Mouse (Mus musculus) brain, adult 2 months (tissue): ENCODE data around the gene Sash1.

ENCODE experiments used
- DNase-seq: peaks from one replicate; pipeline ENCODE4 v3.0.0; 2011; ENCODE audit warnings: low read depth, low spot score

Sash1 gene

DNA sequence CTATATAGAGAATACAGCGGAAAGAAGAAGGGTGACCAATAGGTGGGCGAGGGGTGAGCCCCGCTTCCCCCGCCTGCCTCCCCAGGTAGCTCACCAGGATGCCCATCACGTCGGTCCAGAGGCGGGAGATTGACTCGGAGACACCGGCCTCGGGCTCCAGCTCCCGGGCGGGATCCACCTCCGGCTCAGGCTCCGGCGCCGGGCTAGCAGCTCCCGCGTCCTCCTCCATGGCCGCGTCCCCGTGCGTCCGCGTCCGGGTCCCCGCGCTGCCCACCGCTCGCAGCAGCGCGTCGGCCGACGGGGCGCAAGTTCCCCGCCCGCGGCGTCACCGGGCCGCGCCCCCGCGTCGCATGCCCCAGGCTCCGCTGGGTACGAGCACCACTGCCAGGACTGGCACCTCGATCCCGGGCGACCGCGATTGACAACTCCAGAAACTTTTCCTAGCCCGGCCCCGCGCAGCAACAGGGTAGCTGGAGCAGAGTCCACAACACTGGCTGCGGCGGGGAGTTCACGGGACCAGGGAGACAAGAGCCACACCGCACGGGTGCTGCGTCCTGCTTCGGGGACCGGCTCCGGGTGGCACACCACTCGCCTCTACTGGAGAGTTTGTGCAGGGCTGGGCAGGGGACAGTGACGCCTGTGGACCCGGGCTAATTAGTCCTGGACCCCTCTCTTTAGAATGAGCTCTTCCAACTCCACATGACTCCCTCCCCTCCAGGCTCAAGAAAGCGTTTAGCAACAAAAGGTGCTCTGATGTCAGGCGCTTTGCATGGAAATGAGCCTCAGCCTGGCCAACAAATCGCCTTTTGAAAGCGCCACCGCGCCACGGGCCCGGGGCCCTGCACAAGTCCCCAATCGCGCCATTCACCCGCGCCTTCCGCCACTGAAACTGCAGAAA, at the start of gene Sash1:
TSS of gene Sash1 (minus strand) at position 441 of the 898 bp plus-strand sequence.
- peak; percentile 88 for DNase-seq

DNA sequence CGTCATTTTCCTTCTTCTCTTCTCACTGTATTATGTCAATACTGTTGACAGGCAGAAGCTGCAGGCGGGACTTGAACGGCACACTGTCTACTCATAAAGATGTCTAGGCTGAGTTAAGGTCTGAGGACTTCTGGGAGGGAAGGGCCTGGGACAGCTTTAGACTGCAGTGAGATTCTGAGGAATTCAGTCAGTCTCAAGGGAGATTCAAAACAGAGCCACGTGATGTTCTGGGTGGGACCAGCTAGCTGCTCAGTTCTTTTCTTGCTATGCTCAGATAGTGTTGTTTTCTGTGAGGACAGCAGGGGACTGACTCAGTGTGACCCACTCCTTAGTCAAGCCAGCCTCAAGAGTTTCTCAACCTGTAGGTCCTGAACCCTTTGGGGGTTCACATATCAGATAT, 49.7 kb upstream of the Sash1 start:
- no peak for DNase-seq

DNA sequence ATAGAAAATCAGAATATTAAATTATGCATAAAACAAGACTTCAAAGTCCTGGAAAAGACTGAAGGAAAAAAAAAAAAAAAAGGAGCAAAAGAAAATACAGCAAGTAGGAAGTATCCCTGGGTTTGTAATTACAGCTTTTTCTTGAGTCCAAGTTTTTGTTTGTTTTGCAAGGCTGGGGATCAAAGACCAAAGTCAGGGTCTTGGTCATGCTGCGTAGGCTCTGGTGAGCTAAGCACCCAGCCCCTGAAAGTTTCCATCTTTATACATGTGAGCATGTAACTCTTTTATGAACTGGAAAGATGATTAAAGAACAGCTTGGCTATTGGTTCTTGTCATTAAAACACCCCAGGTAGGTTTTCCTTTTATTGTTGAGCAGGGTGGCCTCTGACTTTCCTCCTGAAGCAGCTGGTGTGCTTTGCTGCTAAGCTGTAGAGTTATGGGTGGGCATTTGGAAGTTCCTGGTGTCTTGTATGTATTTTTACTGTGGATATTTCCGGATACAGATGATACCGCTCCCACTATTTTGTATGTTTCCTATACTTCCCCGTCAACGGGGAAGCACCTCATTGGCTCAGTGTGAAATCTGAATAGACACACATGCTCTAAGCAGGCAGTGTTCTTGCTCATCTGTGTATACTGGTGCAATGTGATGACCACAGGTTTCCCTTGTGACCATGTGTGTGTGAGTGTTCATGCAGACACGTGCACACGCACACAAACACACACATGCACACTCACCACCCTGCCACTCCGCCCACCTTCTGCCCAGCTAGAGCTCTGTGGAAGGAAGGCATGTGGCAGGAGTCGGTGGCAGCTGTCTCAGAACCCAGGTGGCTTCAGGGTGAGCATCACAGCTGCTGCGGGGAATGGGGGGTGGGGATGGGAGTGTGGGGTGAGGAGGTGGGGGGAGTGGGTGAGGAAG, 47.8 kb upstream of the Sash1 start:
- DNase-seq, result no peak

- no peak for DNase-seq
Observed at GRCm38 (mm10) chr10:8931548-8932240, 45.8 kb upstream of the Sash1 start.

- no peak for DNase-seq
Observed at GRCm38 (mm10) chr10:8930672-8931071, 44.8 kb upstream of the Sash1 start.

GRCm38 (mm10) chr10:8928775-8929647, 43.1 kb upstream of the Sash1 start:
- DNase-seq, result peak; percentile 38

- no peak for DNase-seq
Observed at GRCm38 (mm10) chr10:8928261-8928660, 42.4 kb upstream of the Sash1 start.

DNA sequence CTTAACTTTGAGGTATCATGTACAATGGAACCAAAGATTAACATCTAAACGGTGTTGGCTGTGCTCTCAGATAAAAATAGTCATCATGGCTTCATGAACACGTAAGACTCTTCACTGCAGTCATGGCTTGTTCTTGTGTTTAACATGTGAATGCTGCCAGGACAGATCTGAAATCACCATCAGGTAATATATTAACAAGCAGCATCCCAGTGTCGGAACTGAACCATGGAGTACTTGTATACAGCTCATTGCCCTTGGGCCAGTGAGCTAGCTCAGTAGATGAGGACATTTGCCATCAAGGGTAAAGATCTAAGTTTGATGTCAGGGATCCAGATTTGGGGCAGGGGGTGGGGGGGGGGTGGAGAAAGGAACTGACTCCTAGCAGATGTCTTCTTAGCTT, 41.0 kb upstream of the Sash1 start:
- DNase-seq, result no peak

DNA sequence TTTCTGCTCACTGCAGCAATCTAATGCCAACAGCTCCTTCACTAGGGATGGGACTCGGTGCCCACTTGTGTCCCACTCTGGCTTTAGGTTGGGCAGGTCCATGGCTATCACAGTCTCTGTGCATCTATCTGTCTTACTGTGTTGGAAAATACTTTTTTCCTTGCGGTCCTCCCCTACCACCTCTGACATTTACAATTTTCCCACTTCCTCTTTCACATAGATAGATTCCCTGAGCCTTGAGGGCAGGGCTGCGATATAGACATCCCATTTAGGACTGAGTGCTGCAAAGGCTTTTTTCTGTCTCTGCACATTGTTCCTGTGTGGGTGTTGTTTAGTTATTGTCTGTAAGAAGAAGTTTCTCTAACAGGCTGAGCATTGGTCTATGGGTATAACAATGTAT, 40.4 kb upstream of the Sash1 start:
- no peak for DNase-seq

DNA sequence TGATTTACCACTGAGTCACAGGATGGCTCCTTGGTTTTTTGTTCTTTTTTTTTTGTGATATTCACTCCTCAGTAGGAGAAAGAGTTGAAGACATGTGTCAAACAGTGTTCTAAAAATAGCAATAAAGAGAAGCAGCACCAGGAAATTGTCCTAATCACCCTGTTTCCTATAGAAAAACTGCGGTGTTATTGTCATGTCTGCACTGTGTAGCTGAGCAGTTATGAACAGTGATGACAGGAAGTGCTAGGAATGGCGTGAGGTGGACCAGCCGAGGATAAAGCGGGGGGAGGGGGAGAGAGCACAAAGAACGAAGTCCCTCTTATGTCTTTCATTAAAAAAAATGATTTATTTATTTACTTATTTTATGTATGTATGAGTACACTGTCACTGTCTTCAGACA, 39.4 kb upstream of the Sash1 start:
- no peak for DNase-seq

DNA sequence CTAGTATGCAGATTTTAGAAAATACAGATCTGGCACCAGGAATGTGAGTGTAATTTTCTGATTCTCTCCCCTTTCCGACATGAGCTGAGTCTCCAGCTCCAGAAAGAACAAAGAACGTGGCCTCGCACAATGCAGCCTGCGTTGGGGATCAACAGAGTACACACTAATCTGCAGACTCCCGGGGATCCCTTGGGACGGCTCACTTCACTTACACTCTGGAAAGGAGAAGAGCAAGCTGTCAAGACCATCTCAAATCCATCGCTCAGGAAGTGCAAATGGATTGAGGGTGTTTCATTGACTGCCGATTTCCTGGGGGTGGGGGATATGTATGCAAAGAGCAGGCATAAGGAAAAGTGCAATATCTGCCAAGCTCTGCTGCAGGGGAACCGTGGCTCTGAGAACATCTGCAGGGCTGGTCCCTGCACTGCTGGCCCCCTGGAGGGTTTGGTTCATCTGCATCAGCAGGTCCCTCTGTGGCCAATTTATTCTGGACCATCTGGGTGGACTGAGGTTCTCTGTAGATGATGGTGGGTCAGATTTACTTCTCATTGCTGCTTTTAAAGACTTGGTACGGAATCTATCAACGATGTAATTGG, 35.3 kb upstream of the Sash1 start:
- DNase-seq, result no peak

DNA sequence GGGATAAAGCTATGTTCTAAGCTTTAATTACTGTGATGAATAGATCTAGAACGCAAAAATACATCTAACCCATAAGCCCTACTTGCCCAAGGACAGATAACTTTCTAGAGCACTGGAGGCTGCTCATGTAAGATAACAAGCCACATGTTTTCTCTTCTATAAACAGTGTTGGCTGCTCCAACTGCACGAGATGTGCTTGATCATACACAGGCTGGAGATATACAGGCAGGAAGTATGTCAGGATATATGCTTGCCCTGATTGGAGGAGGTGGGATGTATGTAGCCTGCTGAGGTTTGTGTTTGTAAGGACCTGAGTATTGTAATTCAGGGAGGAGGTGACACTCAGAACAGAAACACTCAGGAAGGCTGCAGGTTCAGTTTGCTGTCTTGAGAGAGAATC, 31.9 kb upstream of the Sash1 start:
- DNase-seq, result no peak

- DNase-seq, result no peak
Observed at GRCm38 (mm10) chr10:8917350-8917749, 31.5 kb upstream of the Sash1 start.

DNA sequence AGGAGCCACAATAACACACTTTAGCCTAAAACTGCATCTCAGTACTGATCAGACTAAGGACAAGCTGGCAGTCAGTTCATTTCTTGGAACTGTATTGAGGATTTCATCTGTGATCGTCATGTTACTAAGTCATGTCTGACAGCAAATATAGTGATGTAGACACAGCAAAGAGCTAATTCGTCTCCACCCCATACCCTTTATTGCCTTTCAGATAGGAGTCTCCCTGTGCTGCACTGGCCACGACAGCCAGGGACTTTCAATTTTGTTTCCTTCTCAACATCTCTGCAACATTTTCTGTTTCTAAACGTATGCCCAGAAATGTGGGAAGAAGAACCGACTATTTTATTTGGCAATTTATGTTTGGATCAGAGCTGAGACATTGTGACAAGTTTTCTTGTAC, 29.9 kb upstream of the Sash1 start:
- no peak for DNase-seq

GRCm38 (mm10) chr10:8913904-8914303, 28.0 kb upstream of the Sash1 start:
- DNase-seq, result no peak

- no peak for DNase-seq
Observed at GRCm38 (mm10) chr10:8912706-8913275, 26.9 kb upstream of the Sash1 start.

DNA sequence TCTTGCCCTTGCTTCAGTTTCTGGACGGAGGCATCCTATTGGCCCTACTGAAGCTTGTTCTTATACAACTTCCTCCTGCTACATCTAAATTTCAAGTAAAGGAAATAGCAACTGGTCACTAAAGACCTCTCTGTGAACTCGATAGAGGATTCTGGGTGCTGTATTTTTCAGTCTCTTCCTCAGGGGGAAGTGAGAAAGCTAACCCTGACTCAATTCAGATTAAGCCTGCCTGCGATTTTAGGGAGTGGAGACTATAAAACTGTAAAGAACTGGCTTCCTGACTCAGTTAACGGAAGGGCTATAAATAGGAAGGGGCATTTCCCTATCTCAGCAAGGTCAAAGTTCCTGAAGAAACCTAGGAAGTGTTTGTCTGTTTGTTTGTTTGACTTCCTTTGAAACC, 26.3 kb upstream of the Sash1 start:
- no peak for DNase-seq

DNA sequence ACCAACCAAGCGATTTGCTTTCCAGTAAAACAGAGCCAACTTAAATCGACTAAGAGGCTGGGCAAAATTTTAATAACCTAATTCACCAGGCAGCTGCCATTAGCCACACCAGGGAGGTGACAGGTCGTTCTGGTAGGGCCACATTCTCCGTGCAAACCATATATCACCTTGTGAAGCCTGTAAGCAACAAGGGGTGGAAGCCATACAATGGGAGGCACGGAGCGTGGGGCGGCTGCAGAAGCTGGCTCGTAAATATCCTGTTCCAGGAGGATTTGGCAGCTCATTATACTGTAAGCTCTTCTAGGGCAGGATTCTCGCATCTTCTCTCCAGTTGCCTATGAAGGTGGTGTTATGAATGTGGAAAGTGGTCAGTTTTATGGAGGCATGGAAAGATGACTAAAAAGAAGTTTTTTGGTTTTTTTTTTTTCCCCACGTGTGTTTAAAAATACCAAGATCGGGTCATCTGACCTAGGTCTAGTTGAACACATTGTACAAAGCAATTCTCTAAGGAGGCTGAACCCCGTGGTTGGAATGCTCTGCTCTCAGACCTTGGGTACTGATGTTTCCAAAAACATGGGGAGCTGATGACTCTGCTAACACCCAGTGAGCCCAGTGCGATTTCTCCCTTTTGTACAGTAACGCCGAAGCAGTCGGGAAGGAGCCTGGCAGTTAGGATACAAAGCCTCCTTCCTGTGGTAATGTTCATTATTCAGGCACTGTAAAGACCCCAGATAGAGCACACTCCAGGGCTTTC, 24.5 kb upstream of the Sash1 start:
- no peak for DNase-seq

DNA sequence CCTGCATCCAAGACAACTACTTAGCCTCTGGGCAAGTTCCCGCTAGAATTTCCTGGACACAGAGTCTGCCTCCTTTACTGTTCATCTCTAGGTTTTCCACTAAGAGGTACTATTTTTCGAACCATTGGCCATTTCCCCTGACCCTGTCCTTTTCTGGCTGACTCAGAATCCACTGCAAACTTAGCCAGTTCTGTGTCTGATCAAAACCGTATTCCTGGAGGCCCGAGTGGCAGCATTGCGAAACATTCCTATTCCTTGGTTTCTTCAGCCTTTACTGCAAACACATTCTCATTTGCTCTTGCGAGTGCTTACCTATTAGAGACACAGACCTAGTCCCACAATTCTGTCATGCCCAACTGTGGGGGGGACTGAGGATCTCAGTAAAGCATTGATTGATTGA, 17.2 kb upstream of the Sash1 start:
- no peak for DNase-seq

GRCm38 (mm10) chr10:8902412-8902811, 16.5 kb upstream of the Sash1 start:
- no peak for DNase-seq
